Comparison of ENCODE assay signal across 8 mouse cellular contexts in genomic region chr11:75013764-75014695, GRCm38 (mm10).
DNase-seq lines count a peak whose midpoint lies in the region; ATAC-seq and TF ChIP-seq lines count a peak whose summit lies in the region.

No protein-coding gene starts in this region.

- H3K4me1 ChIP-seq in lung, postnatal 0 days (ENCODE audit: insufficient read depth, low read depth, low read length): no peaks in the 10 kb centered on the region; the same call in 1 of the 2 replicates
- peaks cover 44% of the 10 kb centered on the region for H3K4me1 ChIP-seq in embryonic facial prominence, embryonic 15.5 days
- peaks cover 40% of the 10 kb centered on the region for H3K4me1 ChIP-seq in hindbrain, embryonic 15.5 days (replicated peaks)

- no peak overlapping the region for H3K9ac ChIP-seq in lung, postnatal 0 days (replicated peaks; ENCODE audit: low read depth)
- H3K9ac ChIP-seq in embryonic facial prominence, embryonic 15.5 days: no peak overlapping the region
- no peak overlapping the region for H3K9ac ChIP-seq in hindbrain, embryonic 15.5 days

- no peak overlapping the region for H3K4me2 ChIP-seq in lung, postnatal 0 days (replicated peaks; ENCODE audit: low read depth, low read length)
- H3K4me2 ChIP-seq in embryonic facial prominence, embryonic 15.5 days (replicated peaks): 0 out of 2 replicates have a peak overlapping the region, but pooled peaks have one; percentile 3
- no peak overlapping the region for H3K4me2 ChIP-seq in hindbrain, embryonic 15.5 days

- peak overlapping the region; percentile 39 for H3K27ac ChIP-seq in lung, postnatal 0 days (ENCODE audit: low read length)
- peak overlapping the region; percentile 90 for H3K27ac ChIP-seq in embryonic facial prominence, embryonic 15.5 days (replicated peaks)
- H3K27ac ChIP-seq in hindbrain, embryonic 15.5 days (replicated peaks): peak overlapping the region; percentile 74

- DNase-seq in lung, postnatal 0 days (ENCODE audit: low spot score): peak; percentile 18
- no peak for DNase-seq in lung, postnatal 10 days
- peak; percentile 11 for DNase-seq in retina, embryonic 14.5 days (ENCODE audit: low spot score)
- no peak for DNase-seq in right cerebral cortex, postnatal 36 days (ENCODE audit: low spot score in 2 of 2)
- no peak for DNase-seq in adrenal gland, adult 18-20 months (ENCODE audit: low spot score in 2 of 2)
- DNase-seq in kidney, adult 9 months: no peak

- H3K9me3 ChIP-seq in lung, postnatal 0 days (ENCODE audit: low read length): no peaks in the 10 kb centered on the region
- H3K9me3 ChIP-seq in embryonic facial prominence, embryonic 15.5 days (replicated peaks): no peaks in the 10 kb centered on the region
- no peaks in the 10 kb centered on the region for H3K9me3 ChIP-seq in hindbrain, embryonic 15.5 days

- no peak for ATAC-seq in lung, postnatal 0 days
- ATAC-seq in embryonic facial prominence, embryonic 15.5 days (ENCODE audit: insufficient number of reproducible peaks, low FRiP score, low TSS enrichment, low read depth): no peak
- no peak for ATAC-seq in hindbrain, embryonic 15.5 days (ENCODE audit: low FRiP score, low read depth)

- TF ChIP-seq EP300 in lung, postnatal 0 days (IDR thresholded peaks at IDR 0.05): no peak

- TF ChIP-seq CTCF in lung, postnatal 0 days (IDR thresholded peaks at IDR 0.05): no peak

- no peaks in the 10 kb centered on the region for H3K36me3 ChIP-seq in lung, postnatal 0 days (ENCODE audit: insufficient read depth, low read length)
- no peaks in the 10 kb centered on the region for H3K36me3 ChIP-seq in embryonic facial prominence, embryonic 15.5 days
- no peaks in the 10 kb centered on the region for H3K36me3 ChIP-seq in hindbrain, embryonic 15.5 days

- 76% methylated on average over 12 of the region's 12 CpGs for WGBS in lung, postnatal 0 days
- WGBS in embryonic facial prominence, embryonic 15.5 days: 45% methylated on average over 12 of the region's 12 CpGs
- WGBS in hindbrain, embryonic 15.5 days: 61% methylated on average over 12 of the region's 12 CpGs

- H3K4me3 ChIP-seq in lung, postnatal 0 days (ENCODE audit: low read depth, low read length): no peak overlapping the region
- no peak overlapping the region for H3K4me3 ChIP-seq in embryonic facial prominence, embryonic 15.5 days (replicated peaks)
- H3K4me3 ChIP-seq in hindbrain, embryonic 15.5 days: no peak overlapping the region

- no peaks in the 10 kb centered on the region for H3K27me3 ChIP-seq in lung, postnatal 0 days (replicated peaks; ENCODE audit: insufficient read depth, low read length)
- no peaks in the 10 kb centered on the region for H3K27me3 ChIP-seq in embryonic facial prominence, embryonic 15.5 days
- no peaks in the 10 kb centered on the region for H3K27me3 ChIP-seq in hindbrain, embryonic 15.5 days

Comparison
In these comparisons a context has a peak if more than half of its experiments do, and no peak if none do; other contexts are left out.
1. DNase-seq: peak in lung, postnatal 0 days (single experiment) and retina, embryonic 14.5 days (single experiment); none in lung, postnatal 10 days (single experiment), right cerebral cortex, postnatal 36 days (0 of 2), adrenal gland, adult 18-20 months (0 of 2) and kidney, adult 9 months (single experiment).
2. H3K27ac ChIP-seq: peak in every context shown above with its lines; median percentile 90 in embryonic facial prominence, embryonic 15.5 days; 74 in hindbrain, embryonic 15.5 days; 39 in lung, postnatal 0 days.